Mouse (Mus musculus) cortical plate, adult 2 months (tissue): ENCODE measurements around the gene Socs1.

Experiments used
- CTCF ChIP-seq: fragments of 200-500 bp; IDR thresholded peaks from 2 replicates; pipeline ENCODE4 v1.5.1; 2011; ENCODE audit warnings: mild to moderate bottlenecking, control low read depth, low read length; ENCODE audit not compliant: insufficient read depth; ENCODE audit errors: extremely low read depth
- POLR2A ChIP-seq: fragments of 200-500 bp; IDR thresholded peaks from 2 replicates; pipeline ENCODE4 v1.6.1; 2011; ENCODE audit warnings: mild to moderate bottlenecking, low read length, control low read depth; ENCODE audit not compliant: insufficient read depth; ENCODE audit errors: extremely low read depth

GRCm38 (mm10) chr16:10732421-10732820, 52.9 kb downstream of the Socs1 start:
- no peak for TF ChIP-seq POLR2A
- TF ChIP-seq CTCF: no peak
